Mouse (Mus musculus) cerebellum, postnatal 4 days (tissue): ENCODE data around the gene Ablim1.

Source experiments
- DNase-seq, 2 experiments: peaks; one replicate each; pipeline ENCODE4 v3.0.0; 2022; ENCODE audit warnings: low spot score in 2 of 2, mixed read lengths in 1 of 2

Ablim1 gene

DNA sequence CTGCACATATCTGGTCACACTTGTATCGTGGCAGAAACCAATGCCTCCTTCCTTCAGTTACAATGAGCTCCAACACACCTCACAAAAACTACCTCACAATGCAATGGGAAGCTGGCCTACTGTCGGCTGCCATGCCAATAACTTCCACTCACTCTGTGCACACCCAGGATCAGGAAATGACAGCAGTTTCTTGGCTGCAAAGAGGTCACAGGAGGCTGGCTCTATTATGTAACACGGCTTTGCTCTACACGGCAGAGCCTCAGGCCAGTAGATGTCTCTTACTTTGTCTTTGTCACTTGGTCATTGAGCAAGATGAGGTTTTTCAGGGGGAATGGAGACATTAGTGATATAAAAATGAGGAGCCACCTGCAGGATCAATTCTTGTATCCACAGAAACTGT, 126.2 kb downstream of the Ablim1 start:
- no peak for DNase-seq

GRCm38 (mm10) chr19:57185021-57185420, 129.7 kb downstream of the Ablim1 start:
- DNase-seq = no peak

DNA sequence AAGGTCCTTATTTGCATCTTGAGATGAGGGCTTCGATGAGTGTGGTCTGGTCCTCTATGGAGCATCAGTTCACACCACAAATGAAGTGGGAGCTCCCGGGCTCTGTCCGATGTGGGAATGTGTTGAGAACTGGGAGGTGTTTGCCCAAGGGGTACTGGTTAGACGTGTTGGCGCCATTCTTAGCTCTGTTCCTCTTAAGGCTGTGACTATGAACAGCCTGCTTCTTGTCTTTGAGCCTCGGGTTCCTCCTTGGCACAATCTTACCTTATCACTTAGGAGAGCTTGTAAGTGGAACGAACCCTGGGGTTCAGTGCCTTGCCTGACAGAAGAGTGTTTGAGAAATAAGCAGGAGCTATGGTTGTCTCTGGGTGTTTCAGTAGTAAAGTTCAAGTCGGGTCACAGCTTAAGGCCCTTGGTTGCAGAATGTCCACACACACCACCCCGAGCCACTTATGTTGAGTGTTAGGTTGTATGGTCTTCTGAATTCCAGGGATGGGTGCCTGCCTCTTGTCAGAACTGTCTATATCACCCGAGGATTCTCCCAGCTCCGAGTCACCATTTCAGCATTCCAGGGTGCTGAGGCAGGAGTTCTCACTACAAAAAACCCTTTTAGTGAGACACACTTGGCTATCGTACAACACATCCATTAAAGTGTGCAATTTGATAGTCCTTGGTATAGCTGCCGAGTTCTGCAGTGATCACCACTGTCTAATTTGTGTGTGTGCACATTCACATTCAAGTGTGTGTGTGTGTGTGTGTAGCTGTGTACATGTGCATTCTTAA, 131.6 kb downstream of the Ablim1 start:
- DNase-seq = no peak

GRCm38 (mm10) chr19:57181852-57182528, 132.7 kb downstream of the Ablim1 start:
- DNase-seq = no peak

DNA sequence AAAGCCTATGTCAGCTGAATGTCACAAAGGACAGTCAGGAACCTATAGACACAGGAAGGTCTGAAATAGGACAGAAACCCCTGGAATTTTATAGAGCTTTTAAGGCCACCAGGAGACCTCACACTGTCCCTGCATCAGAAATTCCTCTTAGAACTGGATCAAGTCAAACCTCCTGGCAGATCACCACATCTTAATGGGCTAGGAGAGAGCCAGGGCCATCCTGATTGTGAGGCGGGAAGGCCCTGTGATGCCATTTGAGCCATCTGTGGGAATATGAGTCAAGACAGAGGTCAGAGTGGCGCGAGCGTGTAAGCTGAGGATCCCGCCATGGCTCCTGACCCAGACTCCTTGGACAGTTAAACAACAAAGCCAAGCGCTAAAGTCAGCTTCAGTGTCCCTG, 133.4 kb downstream of the Ablim1 start:
- DNase-seq = no peak

DNA sequence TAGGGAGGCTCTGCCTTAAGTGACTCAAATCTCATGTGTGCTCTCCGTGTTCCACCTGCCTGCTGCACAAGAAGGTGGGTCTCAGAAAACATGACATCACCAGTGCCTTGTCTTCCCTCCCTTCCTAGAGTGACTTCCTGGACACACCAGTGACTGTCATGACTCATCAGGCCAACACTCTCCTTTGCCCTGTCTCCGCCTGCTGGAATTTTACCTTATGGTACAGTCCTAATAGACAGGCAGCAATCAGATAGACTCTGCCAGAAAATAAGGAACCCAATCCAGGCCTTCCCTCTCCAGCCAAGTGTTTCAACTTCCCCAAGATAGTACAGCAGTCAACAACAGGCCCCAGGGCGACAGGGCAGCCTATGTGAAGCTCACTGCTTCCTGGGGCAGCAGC, 133.8 kb downstream of the Ablim1 start:
- DNase-seq = no peak

GRCm38 (mm10) chr19:57180333-57180732, 134.4 kb downstream of the Ablim1 start:
- no peak for DNase-seq

DNA sequence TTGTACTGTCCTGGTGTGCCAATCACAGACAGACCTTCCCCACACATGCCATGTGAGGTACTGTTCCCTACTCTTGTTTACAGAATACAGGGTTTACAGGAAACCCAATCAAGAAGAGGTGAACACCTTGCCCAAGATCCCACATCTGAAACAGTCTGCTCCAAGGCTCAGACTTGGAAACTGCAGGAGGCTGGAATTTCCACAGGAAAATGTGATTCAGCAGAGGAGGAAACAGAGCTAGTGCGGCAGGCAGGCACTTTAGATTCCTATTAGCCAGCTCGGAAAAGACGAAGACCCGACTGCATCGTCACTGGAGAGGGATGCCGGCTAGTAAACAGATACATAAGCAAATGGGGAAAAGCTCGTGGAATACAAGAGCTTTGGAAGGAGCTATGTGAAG, 135.4 kb downstream of the Ablim1 start:
- DNase-seq = no peak

DNA sequence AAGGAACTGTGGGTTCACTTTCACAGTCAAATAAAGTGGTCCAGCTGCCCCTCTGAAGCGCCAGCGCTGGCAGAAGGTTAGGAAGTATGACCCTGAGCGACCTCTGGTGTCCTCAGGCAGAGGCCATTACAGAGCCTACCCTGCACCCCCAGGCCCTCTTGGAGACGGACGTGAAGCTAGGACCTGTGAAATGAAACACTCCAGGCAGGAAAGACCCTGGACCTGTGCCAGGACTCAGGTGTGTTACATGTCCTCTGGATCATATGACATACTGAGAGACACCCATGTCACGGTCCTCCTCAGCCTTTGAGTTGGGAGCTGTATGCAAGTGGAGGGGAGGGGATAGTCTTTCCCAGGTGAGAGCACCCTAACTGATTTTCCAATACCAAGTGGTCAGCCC, 137.4 kb downstream of the Ablim1 start:
- DNase-seq = no peak

- DNase-seq = no peak
Measured at GRCm38 (mm10) chr19:57175077-57175476, 139.6 kb downstream of the Ablim1 start.

GRCm38 (mm10) chr19:57174541-57174940, 140.2 kb downstream of the Ablim1 start:
- DNase-seq = no peak

- DNase-seq = no peak
Measured at GRCm38 (mm10) chr19:57174045-57174444, 140.7 kb downstream of the Ablim1 start.

- no peak for DNase-seq
Measured at GRCm38 (mm10) chr19:57172321-57172720, 142.4 kb downstream of the Ablim1 start.

DNA sequence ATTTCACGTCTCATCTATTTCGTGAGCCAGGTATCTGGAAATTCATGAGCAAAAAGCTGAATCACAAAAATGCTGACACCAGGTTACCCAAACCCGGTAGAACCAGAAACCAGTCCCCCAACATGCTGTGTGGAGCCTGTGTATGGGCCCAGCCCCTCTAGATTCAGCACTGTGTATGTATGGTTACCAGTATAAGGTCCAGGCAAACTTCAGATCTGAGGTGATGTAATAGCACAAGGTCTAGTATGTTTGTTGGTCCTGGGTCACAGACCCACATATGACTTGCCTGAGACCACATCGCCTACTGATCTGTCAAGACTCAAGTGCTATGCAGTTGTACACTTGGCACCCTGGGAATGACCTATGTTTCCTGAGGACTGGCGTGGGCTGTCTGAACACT, 143.8 kb downstream of the Ablim1 start:
- no peak for DNase-seq

- DNase-seq = no peak
Measured at GRCm38 (mm10) chr19:57169485-57169884, 145.2 kb downstream of the Ablim1 start.

DNA sequence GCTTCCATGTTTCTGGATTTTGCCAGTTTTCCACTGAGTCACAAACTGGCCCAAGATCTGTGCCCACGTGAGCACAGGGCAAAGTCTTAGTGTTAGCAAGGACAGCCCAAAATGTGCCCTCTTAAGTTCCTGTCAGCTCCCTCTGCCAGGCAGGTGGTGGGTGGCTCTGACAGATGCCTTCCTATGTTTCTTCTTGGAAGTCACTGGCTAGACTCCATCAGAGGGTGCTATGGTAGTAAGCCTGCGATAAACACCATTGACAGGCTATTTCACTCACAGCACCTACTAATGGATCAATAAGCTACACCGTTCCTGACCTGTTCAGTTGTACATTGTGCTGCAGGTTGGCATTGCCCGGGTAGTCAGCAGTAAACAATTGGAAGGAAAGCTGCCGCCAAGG, 147.0 kb downstream of the Ablim1 start:
- no peak for DNase-seq

DNA sequence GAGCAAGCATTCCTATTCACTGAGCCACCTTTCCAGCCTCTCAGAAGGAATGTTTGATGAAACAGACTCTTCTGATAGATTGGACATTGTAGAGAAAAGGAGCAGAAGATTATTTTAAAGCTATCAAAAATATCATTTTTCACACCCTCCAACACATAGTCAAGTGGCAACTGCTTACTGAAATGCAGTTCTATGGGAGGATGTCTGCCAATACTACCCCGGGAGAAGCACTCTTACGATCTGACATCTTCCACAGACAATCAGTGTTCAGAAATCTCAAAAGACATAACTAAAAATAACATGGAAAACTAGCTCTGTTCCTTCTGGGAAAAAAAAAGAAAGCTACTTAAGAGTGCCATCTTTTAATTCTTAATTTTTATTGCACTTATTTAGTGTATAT, 149.8 kb downstream of the Ablim1 start:
- DNase-seq = no peak

- no peak for DNase-seq
Measured at GRCm38 (mm10) chr19:57163315-57163714, 151.4 kb downstream of the Ablim1 start.

GRCm38 (mm10) chr19:57161978-57162727, 152.6 kb downstream of the Ablim1 start:
- no peak for DNase-seq

DNA sequence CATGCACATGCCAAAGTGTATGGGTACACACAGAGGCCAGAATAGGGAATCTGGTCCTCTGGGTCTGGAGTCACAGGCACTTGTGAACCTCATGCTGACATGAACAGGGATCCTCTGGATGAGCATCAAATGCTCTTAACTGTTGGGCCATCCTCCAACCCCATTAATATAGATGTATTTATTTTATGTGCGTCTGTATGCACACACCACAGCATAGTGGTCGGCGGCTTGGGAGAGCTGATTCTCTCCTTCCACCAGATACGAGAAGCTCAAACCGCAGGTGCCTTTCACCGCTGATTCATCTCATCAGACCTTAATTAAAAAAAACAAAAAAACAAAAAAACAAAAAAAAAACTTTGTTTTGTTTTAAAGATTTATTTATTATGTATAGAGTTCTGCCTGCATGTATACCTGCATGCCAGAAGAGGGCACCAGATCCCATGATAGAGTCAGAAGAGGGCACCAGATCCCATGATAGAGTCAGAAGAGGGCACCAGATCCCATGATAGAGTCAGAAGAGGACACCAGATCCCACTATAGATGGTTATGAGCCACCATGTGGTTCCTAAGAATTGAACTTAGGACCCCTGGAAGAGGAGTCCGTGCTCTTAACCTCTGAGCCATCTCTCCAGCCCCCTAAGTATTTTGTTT, 153.6 kb downstream of the Ablim1 start:
- peak in 1 of 2 experiments; percentile 56 for DNase-seq

DNA sequence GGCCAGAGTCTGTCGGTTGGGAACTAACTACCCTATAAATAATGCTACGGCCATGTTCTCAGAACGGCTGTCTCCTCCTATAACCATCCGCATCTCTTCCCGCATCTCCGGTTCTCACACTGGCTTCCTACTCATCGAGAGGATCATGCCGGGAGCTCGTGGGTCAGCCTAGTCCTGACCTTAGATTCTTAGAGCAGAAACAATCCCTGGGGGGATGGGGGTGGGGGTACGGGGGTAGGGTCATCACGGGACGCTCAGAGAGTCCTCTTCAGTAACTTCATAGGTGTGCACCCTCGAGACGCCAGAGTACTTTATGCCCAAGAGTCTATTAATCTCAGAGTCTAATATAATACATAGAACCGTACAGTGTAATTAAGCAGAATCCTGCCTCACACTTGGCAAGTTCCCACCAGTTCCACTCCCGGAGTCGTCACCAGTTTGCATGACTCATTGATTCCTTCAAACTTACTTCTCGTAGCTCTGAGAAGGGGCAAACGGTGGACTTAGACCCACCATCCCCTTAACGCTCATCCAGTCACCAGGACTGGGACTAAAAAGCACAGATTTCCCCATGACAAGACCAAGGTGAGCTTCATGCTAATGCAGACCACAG, 156.9 kb downstream of the Ablim1 start:
- no peak for DNase-seq
